Mouse (Mus musculus) limb, embryonic 10.5 days (tissue): ENCODE results near the gene Sdhc. TPM values are rescaled to one million over a fixed set of nuclear protein-coding genes. Genes with fewer than 3 reads are reported as not detected.
"Not testable (repeated sequence)": the region's sequence is repeated elsewhere in the genome, so short reads cannot be mapped to it uniquely, and the experiment has no call there.

Experiments used
- DNase-seq: peaks from one replicate; pipeline ENCODE4 v3.0.0-alpha.2; 2017; ENCODE audit warnings: low spot score
- H3K27ac ChIP-seq: fragments of 300-500 bp; sonication (generic); 2 replicates; pipeline ENCODE4 v1.5.1; 2016; ENCODE audit warnings: mild to moderate bottlenecking
- H3K27me3 ChIP-seq: fragments of 300-500 bp; sonication (generic); 2 replicates; pipeline ENCODE4 v1.6.1; 2016; ENCODE audit warnings: low read depth, mild to moderate bottlenecking; ENCODE audit not compliant: poor library complexity, severe bottlenecking
- H3K36me3 ChIP-seq: fragments of 300-500 bp; sonication (generic); 2 replicates; pipeline ENCODE4 v1.6.1; 2016; ENCODE audit warnings: mild to moderate bottlenecking, moderate library complexity
- H3K4me1 ChIP-seq: fragments of 300-500 bp; sonication (generic); 2 replicates; pipeline ENCODE4 v1.6.1; 2016
- H3K4me3 ChIP-seq: fragments of 300-500 bp; sonication (generic); 2 replicates; pipeline ENCODE4 v1.5.1; 2016; ENCODE audit warnings: mild to moderate bottlenecking, moderate library complexity
- H3K9me3 ChIP-seq: fragments of 300-500 bp; sonication (generic); replicated peaks from 2 replicates; pipeline ENCODE4 v1.6.1; 2016; ENCODE audit warnings: mild to moderate bottlenecking
- WGBS: fragments of 180-500 bp; shearing (Covaris S2); methylation state at CpG from one replicate; pipeline ENCODE4 v1.1.7; 2016; 5-methylcytosine and 5-hydroxymethylcytosine counted together
- polyA plus RNA-seq: library from polyadenylated mRNA; unstranded; fragments of >200 nt; fragmentation: Nextera tagmentation; extraction: Ambion mirVana; gene quantifications from 2 replicates; pipeline ENCODE4 v1.2.1, GENCODE M21; 2016

Sdhc gene
- polyA plus RNA-seq, 1 experiment from 2014 or later = 257 TPM

DNA sequence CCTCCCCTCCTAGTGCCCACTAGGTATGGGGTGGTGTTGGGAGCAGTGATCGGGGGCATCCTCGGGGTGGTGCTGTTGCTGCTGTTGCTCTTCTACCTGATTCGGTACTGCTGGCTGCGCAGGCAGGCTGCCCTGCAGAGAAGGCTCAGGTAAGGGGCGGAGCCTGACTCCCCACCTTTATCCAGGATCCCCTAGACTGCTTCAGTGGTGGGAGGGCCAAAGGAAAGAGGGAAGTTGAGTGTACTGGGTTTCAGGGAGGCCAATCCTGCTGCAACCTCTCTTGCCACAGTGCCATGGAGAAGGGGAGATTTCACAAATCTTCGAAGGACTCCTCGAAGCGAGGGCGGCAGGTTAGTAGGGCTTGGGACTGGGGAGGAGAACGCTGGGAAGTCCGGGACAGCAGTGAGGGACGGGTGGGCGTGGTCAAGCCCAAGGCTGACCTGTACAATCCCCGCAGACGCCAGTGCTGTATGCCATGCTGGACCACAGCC is 9.1 kb upstream of the Sdhc start:
- no peaks in the 10 kb centered on the region for H3K36me3 ChIP-seq
- 3% methylated on average over 15 of the region's 15 CpGs for WGBS
- no peaks in the 10 kb centered on the region for H3K9me3 ChIP-seq
- peaks cover 15% of the 10 kb centered on the region for H3K4me1 ChIP-seq
- no peak overlapping the region for H3K27ac ChIP-seq
- H3K4me3 ChIP-seq = peak overlapping the region; percentile 41
- peaks cover 71% of the 10 kb centered on the region for H3K27me3 ChIP-seq
- DNase-seq = peak; percentile 45

DNA sequence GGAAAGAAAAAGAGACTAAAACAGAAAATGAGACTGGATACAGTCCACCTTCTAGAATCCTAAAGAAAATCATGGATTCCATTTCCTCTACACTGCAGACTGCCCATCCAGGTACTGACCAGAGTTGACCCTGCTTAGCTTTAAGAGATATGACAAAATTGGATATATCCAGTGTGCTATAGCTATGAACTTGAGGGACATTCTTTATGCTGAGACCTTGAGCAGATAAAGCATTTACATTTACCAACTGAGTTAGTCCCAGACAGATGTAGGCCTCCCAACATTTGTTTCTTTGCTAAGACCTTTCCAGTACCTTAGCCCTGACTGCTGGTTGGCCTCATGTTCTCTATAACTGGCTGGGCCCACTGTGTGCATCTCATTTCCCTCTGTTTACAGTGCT is 7.6 kb upstream of the Sdhc start:
- no peak for DNase-seq
- Histone ChIP-seq H3K9me3 (no peaks in the 10 kb centered on the region), H3K36me3 (no peaks in the 10 kb centered on the region), H3K4me3 (no peak overlapping the region), H3K4me1 (peaks cover 15% of the 10 kb centered on the region), H3K27me3 (peaks cover 73% of the 10 kb centered on the region), H3K27ac (no peak overlapping the region)

DNA sequence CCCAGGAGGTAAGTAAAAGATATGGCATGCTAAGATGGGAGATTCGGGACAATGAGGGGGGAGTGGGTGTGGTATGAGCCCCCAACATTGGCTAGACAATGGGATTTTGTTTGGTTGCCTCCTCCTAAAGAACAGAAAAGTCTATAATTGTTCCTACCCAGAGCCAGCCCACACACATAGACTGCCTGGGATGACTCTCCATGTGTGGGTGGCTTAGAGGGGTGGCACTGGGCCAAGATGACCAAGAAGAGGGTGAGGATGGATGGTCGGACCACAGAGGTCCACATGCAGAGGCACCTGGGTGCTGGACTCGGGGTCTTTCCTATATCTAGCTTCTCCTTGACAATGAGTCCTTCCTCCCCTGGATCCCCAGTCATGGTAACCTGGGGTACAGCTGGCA is 6.2 kb upstream of the Sdhc start:
- Histone ChIP-seq H3K4me1 (peaks cover 15% of the 10 kb centered on the region), H3K4me3 (no peak overlapping the region), H3K27me3 (peaks cover 70% of the 10 kb centered on the region), H3K36me3 (no peaks in the 10 kb centered on the region), H3K27ac (no peak overlapping the region), H3K9me3 (no peaks in the 10 kb centered on the region)
- WGBS = 77% methylated on average over 3 of the region's 3 CpGs
- no peak for DNase-seq

DNA sequence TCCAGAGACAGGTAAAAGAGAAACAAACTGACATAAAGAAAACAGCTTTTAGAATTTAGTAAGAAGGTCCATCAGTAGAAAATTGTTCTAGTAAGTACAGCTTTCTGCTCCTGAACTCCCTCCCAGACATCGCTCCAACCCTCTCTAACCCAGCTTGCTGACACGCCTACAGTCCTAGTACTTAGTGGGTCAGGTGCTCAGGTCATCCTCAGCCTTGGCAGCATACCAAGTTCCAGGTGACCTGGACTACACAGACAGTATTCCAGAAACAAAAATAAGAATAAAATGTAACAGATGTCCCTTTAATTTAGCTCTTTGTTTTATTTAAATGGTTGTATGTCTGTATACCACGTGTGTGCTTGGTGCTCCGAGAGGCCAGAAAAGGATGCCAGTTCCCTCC is 1.6 kb upstream of the Sdhc start:
- WGBS = 88% methylated on average over 4 of the region's 4 CpGs
- Histone ChIP-seq H3K36me3 (no peaks in the 10 kb centered on the region), H3K4me1 (peaks cover 18% of the 10 kb centered on the region), H3K9me3 (no peaks in the 10 kb centered on the region), H3K27me3 (peaks cover 24% of the 10 kb centered on the region), H3K27ac (no peak overlapping the region), H3K4me3 (no peak overlapping the region)
- no peak for DNase-seq

DNA sequence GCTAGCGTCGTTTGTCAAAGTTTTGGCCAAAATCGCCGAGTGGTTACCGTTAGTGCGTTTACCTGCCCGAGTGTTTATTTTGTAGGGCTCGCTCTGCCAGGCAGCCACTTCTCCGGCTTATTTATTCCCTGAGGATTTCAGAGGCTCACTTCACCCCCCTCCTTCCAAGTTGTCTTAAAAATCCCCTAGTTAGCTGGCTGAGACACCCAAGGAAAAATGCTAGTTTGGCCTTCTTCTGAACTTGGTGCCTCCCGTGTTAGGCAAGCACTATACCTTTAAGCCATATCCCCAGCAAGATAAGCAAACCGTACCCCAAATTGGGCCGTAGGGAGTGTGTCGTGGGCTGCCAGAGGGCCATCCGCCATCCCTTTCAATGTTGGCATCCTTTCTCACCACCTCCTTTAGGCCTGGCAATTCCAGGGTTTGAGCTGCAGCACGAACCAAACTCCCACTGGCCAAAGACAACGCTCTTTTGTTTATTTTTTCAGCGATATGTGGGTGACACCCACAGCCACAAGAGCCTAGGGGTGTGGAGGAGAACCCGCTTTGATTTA is 512 bp upstream of the Sdhc start:
- WGBS = 5% methylated on average over 18 of the region's 18 CpGs
- no peaks in the 10 kb centered on the region for H3K9me3 ChIP-seq
- peaks cover 2% of the 10 kb centered on the region; the same call in 1 of the 2 replicates for H3K36me3 ChIP-seq
- peaks cover 18% of the 10 kb centered on the region for H3K4me1 ChIP-seq
- H3K27me3 ChIP-seq = peaks cover 13% of the 10 kb centered on the region
- peak overlapping the region; percentile 86 for H3K4me3 ChIP-seq
- H3K27ac ChIP-seq = peak overlapping the region; percentile 89
- DNase-seq = peak; percentile 55

DNA sequence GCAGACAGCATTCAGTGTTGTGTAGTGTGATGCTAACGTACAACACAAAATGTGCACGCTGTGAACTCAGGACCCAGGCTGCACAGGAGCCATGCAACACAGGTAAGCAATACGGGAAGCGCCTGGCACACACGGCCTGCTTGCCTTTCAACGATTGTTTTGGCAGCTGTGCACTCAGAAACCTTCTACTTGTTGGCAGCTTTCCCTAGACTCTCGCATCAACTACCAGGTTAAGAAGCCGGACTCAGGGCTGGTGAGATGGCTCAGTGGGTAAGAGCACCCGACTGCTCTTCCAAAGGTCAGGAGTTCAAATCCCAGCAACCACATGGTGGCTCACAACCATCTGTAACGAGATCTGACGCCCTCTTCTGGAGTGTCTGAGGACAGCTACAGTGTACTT is 7.4 kb downstream of the Sdhc start:
- H3K36me3 ChIP-seq = peaks cover 74% of the 10 kb centered on the region
- WGBS = 81% methylated on average over 11 of the region's 11 CpGs
- not testable (repeated sequence) for H3K4me1 ChIP-seq, H3K4me3 ChIP-seq, DNase-seq, H3K27me3 ChIP-seq, H3K9me3 ChIP-seq, H3K27ac ChIP-seq

DNA sequence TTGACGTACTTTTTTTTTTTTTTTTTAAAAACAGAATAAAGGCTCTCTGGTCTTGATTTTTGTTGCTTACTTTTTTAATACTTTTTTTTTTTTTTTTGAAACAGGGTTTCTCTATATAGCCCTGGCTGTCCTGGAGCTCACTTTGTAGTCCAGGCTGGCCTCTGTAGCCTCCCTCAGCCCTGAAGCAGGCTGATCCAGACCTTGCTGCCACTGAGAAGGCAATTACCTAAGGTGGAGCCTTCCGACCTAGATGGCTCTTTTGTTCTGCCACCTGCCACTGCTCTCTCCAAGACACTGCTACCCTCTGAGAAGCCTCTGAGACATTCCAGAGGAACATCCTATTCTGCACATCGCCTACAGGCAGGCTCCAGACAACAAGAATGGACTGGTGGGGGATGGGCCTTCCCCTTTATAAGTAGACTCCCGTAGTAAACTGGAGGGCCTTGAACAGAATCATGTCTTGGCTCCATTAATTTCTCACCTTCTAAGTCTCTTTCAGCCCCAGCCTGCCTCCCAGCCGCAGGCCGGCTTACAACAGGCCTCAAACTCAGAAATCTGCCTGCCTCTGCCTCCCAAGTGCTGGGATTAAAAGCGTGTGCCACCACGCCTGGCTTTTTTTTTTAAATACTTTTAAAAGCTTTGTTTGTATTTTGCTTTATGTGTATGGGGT is 12.8 kb downstream of the Sdhc start:
- DNase-seq, H3K27me3 ChIP-seq, H3K4me3 ChIP-seq, H3K9me3 ChIP-seq, H3K27ac ChIP-seq, H3K4me1 ChIP-seq: not testable (repeated sequence)
- WGBS = 94% methylated on average over 8 of the region's 8 CpGs
- H3K36me3 ChIP-seq = peaks cover 96% of the 10 kb centered on the region

DNA sequence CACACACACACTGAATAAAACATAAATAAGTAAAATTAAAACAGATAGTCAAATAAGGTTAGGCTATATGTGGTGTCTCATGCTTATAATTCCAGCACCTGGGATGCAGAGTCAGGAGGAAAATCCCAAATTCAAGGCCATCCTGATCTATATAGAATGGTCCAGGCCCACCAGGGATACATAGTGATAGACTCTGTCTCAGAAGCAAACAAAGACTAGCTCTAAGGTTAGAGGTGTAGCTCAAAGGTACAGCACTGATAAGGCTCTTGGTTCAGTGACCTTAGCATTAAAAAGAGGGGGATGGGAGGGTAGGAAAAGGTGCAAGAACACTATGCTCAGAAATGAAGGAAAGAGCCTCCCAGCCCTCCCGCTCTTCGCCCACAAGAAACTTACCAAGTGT is 14.8 kb downstream of the Sdhc start:
- 99% methylated on average over 2 of the region's 2 CpGs for WGBS
- H3K27me3 ChIP-seq = no peaks in the 10 kb centered on the region
- H3K27ac ChIP-seq = no peak overlapping the region
- no peaks in the 10 kb centered on the region for H3K9me3 ChIP-seq
- no peaks in the 10 kb centered on the region for H3K4me1 ChIP-seq
- H3K36me3 ChIP-seq = peaks cover 92% of the 10 kb centered on the region
- H3K4me3 ChIP-seq = no peak overlapping the region
- DNase-seq = no peak

DNA sequence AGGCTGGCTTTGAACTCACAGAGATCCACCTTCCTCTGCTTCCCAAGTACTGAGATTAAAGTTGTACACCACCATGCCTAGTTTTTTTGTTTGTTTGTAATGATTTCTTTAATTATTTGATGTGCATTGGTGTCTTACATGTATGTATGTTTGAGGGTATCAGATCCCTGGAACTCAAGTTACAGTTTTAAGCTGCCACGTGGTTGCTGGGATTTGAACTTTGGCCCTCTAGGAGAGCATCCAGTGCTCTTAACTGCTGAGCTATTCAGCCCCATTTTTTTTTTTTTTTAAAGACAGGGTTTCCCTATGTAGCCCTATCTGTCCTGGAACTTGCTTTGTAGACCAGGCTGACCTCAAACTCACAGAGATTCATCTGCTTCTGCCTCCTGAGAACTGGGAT is 19.4 kb downstream of the Sdhc start:
- Histone ChIP-seq H3K9me3 (no peaks in the 10 kb centered on the region), H3K27ac (no peak overlapping the region), H3K4me1 (no peaks in the 10 kb centered on the region), H3K4me3 (no peak overlapping the region), H3K27me3 (no peaks in the 10 kb centered on the region), H3K36me3 (peaks cover 84% of the 10 kb centered on the region)
- DNase-seq = no peak
- WGBS = 93% methylated on average over 1 of the region's 1 CpGs

DNA sequence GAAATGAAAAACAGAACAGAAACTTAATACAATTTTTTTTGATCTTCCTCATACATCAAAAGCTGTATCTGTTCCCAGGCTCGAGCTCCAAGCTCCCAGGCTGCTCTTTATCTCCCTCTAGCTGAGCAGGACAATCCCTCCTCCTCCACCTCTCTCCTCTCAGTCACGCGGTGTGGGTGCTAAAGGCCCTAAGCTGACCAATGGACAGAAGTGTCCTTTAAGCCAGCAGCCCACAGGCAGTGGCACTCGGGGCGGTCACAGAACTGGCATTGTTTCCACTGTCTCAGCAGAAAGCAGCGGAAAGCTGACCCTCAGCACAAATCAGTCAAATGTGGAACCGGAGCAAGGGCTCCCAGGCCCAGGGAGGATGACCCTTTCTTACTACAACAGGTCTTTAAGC is 21.2 kb downstream of the Sdhc start:
- no peak for DNase-seq
- H3K27me3 ChIP-seq = no peaks in the 10 kb centered on the region
- no peak overlapping the region for H3K27ac ChIP-seq
- no peaks in the 10 kb centered on the region for H3K4me1 ChIP-seq
- no peaks in the 10 kb centered on the region for H3K9me3 ChIP-seq
- WGBS = 70% methylated on average over 7 of the region's 7 CpGs
- H3K4me3 ChIP-seq = no peak overlapping the region
- H3K36me3 ChIP-seq = peaks cover 67% of the 10 kb centered on the region

DNA sequence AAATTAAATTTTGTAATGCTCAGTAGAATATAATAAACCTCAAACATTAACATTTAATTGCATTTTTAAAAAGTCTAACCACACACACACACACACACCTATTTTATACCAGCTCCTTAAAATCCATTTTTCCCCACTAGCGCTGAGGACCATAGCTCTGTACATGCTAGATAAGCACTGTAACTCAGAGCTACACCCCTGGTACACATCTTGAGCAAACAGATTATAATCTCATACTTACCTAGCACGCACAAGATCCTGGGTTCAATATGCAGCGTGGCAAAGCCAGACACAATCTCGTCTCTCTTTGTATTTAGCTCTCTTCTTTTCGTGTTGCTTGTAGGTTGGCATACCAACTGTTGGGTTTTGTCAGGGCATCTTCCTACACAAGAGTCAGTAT is 26.0 kb downstream of the Sdhc start:
- peaks cover 10% of the 10 kb centered on the region for H3K4me1 ChIP-seq
- H3K4me3 ChIP-seq = no peak overlapping the region
- H3K27ac ChIP-seq = no peak overlapping the region
- H3K27me3 ChIP-seq = no peaks in the 10 kb centered on the region
- H3K36me3 ChIP-seq = peaks cover 21% of the 10 kb centered on the region
- no peaks in the 10 kb centered on the region for H3K9me3 ChIP-seq
- DNase-seq = no peak
- 91% methylated on average over 5 of the region's 5 CpGs for WGBS

DNA sequence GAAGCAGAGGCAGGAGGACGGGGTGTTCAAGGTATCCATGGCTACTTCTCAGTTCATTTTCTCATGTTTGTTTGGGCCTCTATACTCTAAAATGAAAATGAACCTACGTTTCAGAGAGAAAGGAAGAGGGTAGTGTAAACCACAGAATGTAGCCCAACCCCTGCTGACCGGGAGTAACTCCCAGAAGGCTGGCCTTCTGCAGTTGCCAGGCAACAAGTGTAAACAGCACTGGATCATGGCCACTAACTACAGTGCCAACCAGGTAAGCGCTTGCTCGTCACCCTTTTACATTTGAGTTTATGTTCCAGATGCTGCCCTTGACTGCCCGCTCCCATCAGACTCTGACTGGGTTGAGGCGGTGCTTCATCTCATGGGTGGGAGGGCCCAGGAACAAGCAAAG is 27.5 kb downstream of the Sdhc start:
- no peak for DNase-seq
- Histone ChIP-seq H3K36me3 (peaks cover 7% of the 10 kb centered on the region), H3K27ac (no peak overlapping the region), H3K27me3 (no peaks in the 10 kb centered on the region), H3K4me1 (peaks cover 10% of the 10 kb centered on the region), H3K9me3 (no peaks in the 10 kb centered on the region), H3K4me3 (no peak overlapping the region)
- WGBS = 42% methylated on average over 7 of the region's 7 CpGs

DNA sequence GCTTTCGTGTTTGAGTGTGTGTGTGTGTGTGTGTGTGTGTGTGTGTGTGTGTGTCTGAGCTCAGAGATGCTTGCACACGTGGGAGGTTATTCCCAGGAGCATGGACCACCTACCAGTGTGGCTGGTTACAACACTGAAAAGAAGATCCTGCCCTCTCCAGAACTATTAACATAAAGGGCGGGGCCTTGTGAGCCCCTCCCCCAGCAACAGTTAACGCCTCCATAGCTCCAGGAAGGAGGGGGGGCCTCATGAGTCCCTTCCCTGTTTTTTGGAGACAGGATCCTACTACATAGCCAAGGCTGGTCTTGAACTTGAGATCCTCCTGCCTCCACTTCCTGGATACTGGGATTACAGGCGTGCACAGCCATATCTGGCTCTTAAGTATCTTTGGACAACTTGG is 28.6 kb downstream of the Sdhc start:
- DNase-seq = no peak
- Histone ChIP-seq H3K4me1 (peaks cover 10% of the 10 kb centered on the region), H3K36me3 (no peaks in the 10 kb centered on the region), H3K27ac (no peak overlapping the region), H3K27me3 (no peaks in the 10 kb centered on the region), H3K4me3 (no peak overlapping the region), H3K9me3 (no peaks in the 10 kb centered on the region)
- 50% methylated on average over 5 of the region's 5 CpGs for WGBS

DNA sequence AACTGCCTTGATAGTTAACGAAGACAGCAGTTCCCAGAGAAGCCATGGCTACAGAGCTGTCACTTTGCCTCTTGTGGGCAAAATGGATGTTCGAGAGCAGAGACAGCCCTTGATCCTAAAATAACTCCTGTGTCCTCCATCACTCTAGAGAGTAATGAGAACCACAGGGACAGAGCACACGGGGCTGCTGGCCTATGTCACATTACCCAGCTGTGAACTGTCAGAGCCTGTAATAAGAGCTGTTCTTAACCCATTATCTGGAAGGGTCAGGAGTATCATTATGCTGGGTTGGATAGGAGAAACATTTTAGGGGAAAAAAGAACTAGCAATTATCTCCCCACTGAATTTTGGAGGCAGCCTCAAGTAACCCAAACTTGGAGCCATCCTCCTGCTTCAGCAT is 29.5 kb downstream of the Sdhc start:
- no peaks in the 10 kb centered on the region for H3K9me3 ChIP-seq
- peaks cover 10% of the 10 kb centered on the region for H3K4me1 ChIP-seq
- DNase-seq = no peak
- no peaks in the 10 kb centered on the region for H3K27me3 ChIP-seq
- WGBS = 22% methylated on average over 3 of the region's 3 CpGs
- no peaks in the 10 kb centered on the region for H3K36me3 ChIP-seq
- H3K4me3 ChIP-seq = no peak overlapping the region
- H3K27ac ChIP-seq = no peak overlapping the region
